Mouse (Mus musculus): ENCODE results near the gene Ccdc163. TPM values are rescaled to one million over a fixed set of nuclear protein-coding genes. Genes with fewer than 3 reads are reported as not detected.

Gene Ccdc163
- polyA plus RNA-seq, 1 experiment from 2014 or later: 30.5 TPM

- H3K27me3 ChIP-seq: no peaks in the 10 kb centered on the region
- ChIA-PET CTCF (no interaction called here), POLR2A (no interaction called here)
- no peak for TF ChIP-seq CTCF (IDR thresholded peaks at IDR 0.05)
- no peak for ATAC-seq
- in situ Hi-C loops (cut with MboI; ENCODE audit: low pct_unique_long_range_greater_than_20kb): loop anchor here (10.0 kb wide), 1 partner anchor 403 kb away; the partner anchor contains the start of genes Btbd19 and Tctex1d4
- no peak for DNase-seq (ENCODE audit: low read depth, low spot score)
These were observed 13.9 kb downstream of the Ccdc163 start for GRCm38 (mm10) chr4:116722230-116722629.

GRCm38 (mm10) chr4:116725444-116725843 lies 17.1 kb downstream of the Ccdc163 start:
- ChIA-PET CTCF (no interaction called here), POLR2A (no interaction called here)
- in situ Hi-C loops (cut with MboI; ENCODE audit: low pct_unique_long_range_greater_than_20kb): loop anchor here (10.0 kb wide), 1 partner anchor 399 kb away; the partner anchor contains the start of genes Btbd19 and Tctex1d4
- ATAC-seq (no peak), DNase-seq (ENCODE audit: low read depth, low spot score) (no peak)
- TF ChIP-seq CTCF (IDR thresholded peaks at IDR 0.05): no peak
- H3K27me3 ChIP-seq: no peaks in the 10 kb centered on the region

GRCm38 (mm10) chr4:116727401-116727800 lies 19.1 kb downstream of the Ccdc163 start:
- ATAC-seq: no peak
- no peak for TF ChIP-seq CTCF (IDR thresholded peaks at IDR 0.05)
- POLR2A ChIA-PET: no interaction called here
- in situ Hi-C loops (cut with MboI; ENCODE audit: low pct_unique_long_range_greater_than_20kb): loop anchor here (10.0 kb wide), 1 partner anchor 397 kb away; the partner anchor contains the start of genes Btbd19 and Tctex1d4
- DNase-seq (ENCODE audit: low read depth, low spot score): no peak
- no peaks in the 10 kb centered on the region for H3K27me3 ChIP-seq
- CTCF ChIA-PET: no interaction called here

DNA sequence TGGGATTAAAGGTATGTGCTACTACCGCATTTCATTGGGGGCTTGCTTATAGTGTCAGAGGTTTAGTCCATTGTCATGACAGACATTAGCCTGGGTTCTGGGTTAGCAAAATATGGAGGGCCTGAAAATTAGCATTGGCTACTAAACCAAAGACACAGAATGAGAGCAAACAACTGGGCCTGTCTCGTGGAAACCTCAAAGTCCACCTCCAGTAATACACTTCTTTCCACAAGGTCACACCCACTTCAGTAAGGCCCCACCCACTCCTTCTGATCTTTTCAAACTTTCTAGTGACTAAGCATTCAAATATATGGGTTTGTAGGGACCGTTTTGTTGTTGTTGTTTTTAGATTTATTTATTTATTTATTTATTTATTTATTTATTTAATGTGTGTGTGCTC lies 21.2 kb downstream of the Ccdc163 start:
- no peaks in the 10 kb centered on the region for H3K27me3 ChIP-seq
- in situ Hi-C loops (cut with MboI; ENCODE audit: low pct_unique_long_range_greater_than_20kb): loop anchor here (10.0 kb wide), 1 partner anchor 395 kb away; the partner anchor contains the start of genes Btbd19 and Tctex1d4
- no peak for TF ChIP-seq CTCF (IDR thresholded peaks at IDR 0.05)
- DNase-seq (ENCODE audit: low read depth, low spot score) (no peak), ATAC-seq (no peak)
- POLR2A ChIA-PET: interaction anchor here (0.6 kb wide), 1 partner anchor 314 kb away, joined by 4 read pairs; no protein-coding TSS in a partner anchor
- CTCF ChIA-PET: no interaction called here

DNA sequence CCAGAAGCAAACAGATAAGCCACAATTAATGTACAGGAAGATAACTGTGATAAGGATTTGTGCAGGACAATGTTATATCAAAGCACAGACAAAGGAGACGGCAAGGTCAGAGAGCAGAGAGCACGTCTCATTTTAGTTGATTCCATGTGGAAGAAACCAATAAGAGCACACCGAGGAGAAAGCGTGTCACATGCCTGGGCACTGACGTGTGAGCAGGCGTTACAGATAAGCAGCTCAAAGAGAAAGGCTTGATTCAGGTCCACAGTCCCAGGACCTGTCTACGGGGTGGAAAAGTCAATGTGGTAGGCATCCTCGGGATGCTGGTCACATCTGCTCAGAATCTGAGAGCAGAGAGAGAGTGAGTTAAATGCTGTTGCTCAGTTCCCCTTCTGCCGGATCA lies 22.8 kb downstream of the Ccdc163 start:
- no peak for ATAC-seq
- H3K27me3 ChIP-seq: no peaks in the 10 kb centered on the region
- in situ Hi-C loops (cut with MboI; ENCODE audit: low pct_unique_long_range_greater_than_20kb): no loop called here
- no peak for DNase-seq (ENCODE audit: low read depth, low spot score)
- ChIA-PET CTCF (interaction anchor here (1.0 kb wide), 1 partner anchor 12 kb away, joined by 4 read pairs; no protein-coding TSS in a partner anchor), POLR2A (no interaction called here)
- TF ChIP-seq CTCF (IDR thresholded peaks at IDR 0.05): no peak

DNA sequence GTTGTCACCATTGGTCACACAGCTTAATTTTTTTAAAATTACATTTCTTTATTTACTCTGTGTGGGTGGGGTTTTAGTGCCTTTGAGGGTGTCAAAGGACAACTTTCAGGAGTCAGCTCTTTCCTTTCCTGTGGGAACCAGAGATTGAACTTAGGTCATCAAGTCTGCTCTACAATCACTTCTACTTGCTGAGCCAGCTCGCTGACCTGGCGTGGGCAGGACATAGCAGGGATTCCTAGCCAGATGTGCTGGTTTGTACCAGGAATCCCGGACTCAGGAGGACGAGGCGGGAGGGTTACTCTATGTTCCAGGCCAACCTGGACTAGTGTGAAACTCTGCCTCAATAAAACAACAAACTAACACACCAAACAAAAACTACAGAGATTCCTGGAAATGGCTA lies 24.0 kb downstream of the Ccdc163 start:
- TF ChIP-seq CTCF (IDR thresholded peaks at IDR 0.05): no peak
- POLR2A ChIA-PET: no interaction called here
- in situ Hi-C loops (cut with MboI; ENCODE audit: low pct_unique_long_range_greater_than_20kb): no loop called here
- H3K27me3 ChIP-seq: no peaks in the 10 kb centered on the region
- CTCF ChIA-PET: interaction anchor here (1.0 kb wide), 1 partner anchor 13 kb away, joined by 4 read pairs; no protein-coding TSS in a partner anchor
- no peak for ATAC-seq
- no peak for DNase-seq (ENCODE audit: low read depth, low spot score)

- in situ Hi-C loops (cut with MboI; ENCODE audit: low pct_unique_long_range_greater_than_20kb): no loop called here
- CTCF ChIA-PET: no interaction called here
- DNase-seq (ENCODE audit: low read depth, low spot score): no peak
- ATAC-seq: no peak
- no peak for TF ChIP-seq CTCF (IDR thresholded peaks at IDR 0.05)
- no peaks in the 10 kb centered on the region for H3K27me3 ChIP-seq
- POLR2A ChIA-PET: no interaction called here
These were observed 26.7 kb downstream of the Ccdc163 start for GRCm38 (mm10) chr4:116734996-116735395.

DNA sequence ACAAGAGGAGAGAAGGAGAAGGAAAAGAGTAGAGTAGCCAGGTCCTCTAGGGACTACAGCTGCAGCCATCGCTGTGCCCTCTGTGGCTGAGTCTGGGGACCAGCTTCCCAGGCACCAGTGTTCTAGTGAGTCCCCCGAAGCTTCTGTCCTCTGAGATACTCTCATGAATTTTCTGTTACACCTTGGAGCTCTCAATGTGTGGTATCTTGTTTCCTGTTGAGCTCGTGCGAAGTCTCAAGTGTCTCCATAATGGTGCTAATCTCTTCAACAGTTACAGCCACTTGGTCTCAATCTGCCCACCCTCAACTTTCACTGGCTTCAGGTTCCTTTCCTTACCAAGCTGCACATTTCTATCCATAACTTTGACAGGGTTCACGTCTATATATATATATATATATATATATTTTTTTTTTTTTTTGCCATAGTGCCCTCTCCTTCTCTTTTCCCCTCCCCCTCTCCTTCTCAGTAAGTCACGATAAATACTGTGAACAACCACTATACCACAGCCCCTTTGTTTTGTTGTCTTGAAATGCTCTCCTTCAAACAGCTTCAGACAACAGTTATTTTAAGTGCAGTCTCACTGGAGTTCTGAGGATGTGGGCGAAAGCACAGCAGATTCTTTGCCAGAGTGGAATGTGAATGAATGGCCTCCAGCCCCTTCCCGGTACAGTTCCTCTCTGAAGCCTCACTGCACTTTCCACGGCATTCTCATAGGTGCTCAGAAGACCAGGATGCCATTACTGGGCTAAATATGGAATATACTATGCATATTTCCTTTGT lies 30.9 kb downstream of the Ccdc163 start:
- in situ Hi-C loops (cut with MboI; ENCODE audit: low pct_unique_long_range_greater_than_20kb): no loop called here
- DNase-seq (ENCODE audit: low read depth, low spot score): no peak
- no peak for TF ChIP-seq CTCF (IDR thresholded peaks at IDR 0.05)
- no peaks in the 10 kb centered on the region for H3K27me3 ChIP-seq
- POLR2A ChIA-PET: no interaction called here
- no peak for ATAC-seq
- CTCF ChIA-PET: no interaction called here

DNA sequence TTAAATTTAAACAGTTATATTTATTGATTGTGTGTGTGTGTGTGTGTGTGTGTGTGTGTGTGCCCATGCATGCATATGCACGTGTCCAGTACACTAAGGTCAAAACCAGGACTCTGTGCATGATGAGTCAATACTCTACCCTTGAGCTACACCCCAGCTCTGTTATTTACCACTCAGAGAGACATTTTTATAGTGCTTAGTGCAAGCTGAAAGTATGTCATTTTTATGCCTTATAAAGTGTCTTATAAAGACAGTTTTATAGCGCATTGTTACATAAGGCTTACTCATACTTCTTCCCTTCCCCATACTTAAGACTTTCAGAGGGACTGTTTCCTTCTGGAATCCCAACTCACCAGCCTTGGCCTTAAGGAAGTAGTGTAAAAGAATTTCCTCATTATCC lies 41.4 kb downstream of the Ccdc163 start:
- H3K27me3 ChIP-seq: no peaks in the 10 kb centered on the region
- ATAC-seq (no peak), DNase-seq (ENCODE audit: low read depth, low spot score) (no peak)
- ChIA-PET CTCF (interaction anchor here (1.6 kb wide), 1 partner anchor 39 kb away, joined by 6 read pairs; no protein-coding TSS in a partner anchor), POLR2A (no interaction called here)
- in situ Hi-C loops (cut with MboI; ENCODE audit: low pct_unique_long_range_greater_than_20kb): no loop called here
- TF ChIP-seq CTCF (IDR thresholded peaks at IDR 0.05): no peak

GRCm38 (mm10) chr4:116761914-116762313 lies 53.6 kb downstream of the Ccdc163 start:
- ATAC-seq (no peak), DNase-seq (ENCODE audit: low read depth, low spot score) (no peak)
- ChIA-PET POLR2A (no interaction called here), CTCF (no interaction called here)
- TF ChIP-seq CTCF (IDR thresholded peaks at IDR 0.05): no peak
- H3K27me3 ChIP-seq: no peaks in the 10 kb centered on the region
- in situ Hi-C loops (cut with MboI; ENCODE audit: low pct_unique_long_range_greater_than_20kb): no loop called here

GRCm38 (mm10) chr4:116764001-116764400 lies 55.7 kb downstream of the Ccdc163 start:
- in situ Hi-C loops (cut with MboI; ENCODE audit: low pct_unique_long_range_greater_than_20kb): no loop called here
- DNase-seq (ENCODE audit: low read depth, low spot score) (no peak), ATAC-seq (no peak)
- CTCF ChIA-PET: no interaction called here
- no peaks in the 10 kb centered on the region for H3K27me3 ChIP-seq
- POLR2A ChIA-PET: no interaction called here
- no peak for TF ChIP-seq CTCF (IDR thresholded peaks at IDR 0.05)

All from Patski (cell line).